Mouse (Mus musculus): ENCODE data around the gene Lrig3. TPM values are rescaled to one million over a fixed set of nuclear protein-coding genes. Genes with fewer than 3 reads are reported as not detected.

Lrig3 gene
- polyA plus RNA-seq, 1 experiment = 1.3 TPM

GRCm38 (mm10) chr10:125937517-125938497 lies 28.2 kb upstream of the Lrig3 start:
- TF ChIP-seq CTCF (IDR thresholded peaks at IDR 0.05; ENCODE audit: control insufficient read depth, insufficient read depth, low read length) (no peak), POLR2A (IDR thresholded peaks at IDR 0.05; ENCODE audit: borderline replicate concordance, control insufficient read depth, low read depth, low read length) (no peak)

GRCm38 (mm10) chr10:125938528-125939402 lies 27.2 kb upstream of the Lrig3 start:
- Histone ChIP-seq H3K27ac (ENCODE audit: control insufficient read depth, insufficient read depth, low read depth, low read length, poor library complexity) (no peak overlapping the region), H3K4me3 (replicated peaks; ENCODE audit: control insufficient read depth, low read depth, low read length) (no peak overlapping the region), H3K4me1 (ENCODE audit: control insufficient read depth, insufficient read depth, low read length) (no peaks in the 10 kb centered on the region)
- no peak for TF ChIP-seq CTCF (IDR thresholded peaks at IDR 0.05; ENCODE audit: control insufficient read depth, insufficient read depth, low read length)
- no peak for TF ChIP-seq POLR2A (IDR thresholded peaks at IDR 0.05; ENCODE audit: borderline replicate concordance, control insufficient read depth, low read depth, low read length)
- WGBS = 80% methylated on average over 12 of the region's 12 CpGs

More at GRCm38 (mm10) chr10:125937517-125938497, 28.2 kb upstream of the Lrig3 start:
- no peak overlapping the region for H3K4me3 ChIP-seq (replicated peaks; ENCODE audit: control insufficient read depth, low read depth, low read length)
- no peaks in the 10 kb centered on the region for H3K4me1 ChIP-seq (ENCODE audit: control insufficient read depth, insufficient read depth, low read length)
- WGBS = 25% methylated on average over 11 of the region's 11 CpGs
- no peak overlapping the region for H3K27ac ChIP-seq (ENCODE audit: control insufficient read depth, insufficient read depth, low read depth, low read length, poor library complexity)

DNA sequence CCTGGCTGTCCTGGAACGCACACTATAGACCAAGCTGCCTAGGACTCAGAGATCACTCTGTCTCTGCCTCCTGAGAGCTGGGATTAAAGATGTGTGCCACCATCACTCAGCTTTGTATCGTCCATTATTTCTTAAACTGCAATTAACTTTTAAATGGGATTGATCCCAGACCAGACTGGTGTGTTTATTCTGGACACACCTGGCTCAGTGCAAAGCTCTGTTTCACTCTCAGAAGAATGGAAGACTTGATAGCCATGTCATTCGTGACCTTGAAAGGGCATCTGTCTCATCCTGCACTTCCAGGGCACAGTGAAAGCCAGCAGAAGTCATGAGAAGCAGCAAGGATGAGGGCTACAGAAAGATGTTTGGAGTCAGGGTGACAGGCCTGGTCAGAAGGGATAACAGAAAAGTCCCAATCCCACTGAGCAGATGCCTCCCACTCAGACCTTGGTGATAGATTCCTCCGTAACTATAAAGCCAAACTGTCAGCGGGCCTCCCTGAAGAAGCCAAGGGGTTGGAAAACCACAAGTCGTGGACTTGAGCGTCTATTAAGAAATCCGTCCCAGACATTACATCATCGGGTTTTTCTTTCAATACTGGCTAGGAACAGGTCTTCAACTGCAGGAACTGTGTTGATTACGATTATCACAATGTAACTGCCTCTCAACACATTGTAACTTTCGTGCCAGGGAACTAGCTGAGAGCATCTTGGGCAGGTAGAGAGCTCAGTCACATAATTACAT lies 25.5 kb upstream of the Lrig3 start:
- no peak overlapping the region for H3K4me3 ChIP-seq (replicated peaks; ENCODE audit: control insufficient read depth, low read depth, low read length)
- no peak overlapping the region for H3K27ac ChIP-seq (ENCODE audit: control insufficient read depth, insufficient read depth, low read depth, low read length, poor library complexity)
- TF ChIP-seq CTCF (IDR thresholded peaks at IDR 0.05; ENCODE audit: control insufficient read depth, insufficient read depth, low read length) = no peak
- 49% methylated on average over 11 of the region's 11 CpGs for WGBS
- H3K4me1 ChIP-seq (ENCODE audit: control insufficient read depth, insufficient read depth, low read length) = no peaks in the 10 kb centered on the region

DNA sequence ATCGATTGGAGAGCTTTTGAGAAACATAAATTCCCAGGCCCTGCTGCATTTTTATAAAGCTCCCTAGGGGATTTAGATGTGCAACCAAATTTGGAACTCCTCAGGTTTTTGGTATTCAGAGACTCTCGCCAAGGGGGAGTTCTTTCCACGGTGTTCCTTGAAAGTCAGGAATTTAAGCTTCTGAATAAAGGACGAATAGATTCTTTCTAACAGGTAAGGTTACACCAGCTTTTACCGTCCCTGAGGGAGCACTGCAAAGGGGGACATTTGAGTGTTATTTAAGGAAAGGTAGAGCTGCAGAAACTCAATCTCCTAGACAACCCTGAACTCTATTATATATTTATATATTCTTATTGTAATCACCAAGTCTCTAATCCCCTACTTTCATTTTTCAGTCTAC lies 22.9 kb upstream of the Lrig3 start:
- WGBS = 78% methylated on average over 5 of the region's 5 CpGs
- H3K4me3 ChIP-seq (replicated peaks; ENCODE audit: control insufficient read depth, low read depth, low read length) = no peak overlapping the region
- TF ChIP-seq CTCF (IDR thresholded peaks at IDR 0.05; ENCODE audit: control insufficient read depth, insufficient read depth, low read length) = no peak
- TF ChIP-seq POLR2A (IDR thresholded peaks at IDR 0.05; ENCODE audit: borderline replicate concordance, control insufficient read depth, low read depth, low read length) = no peak
- H3K4me1 ChIP-seq (ENCODE audit: control insufficient read depth, insufficient read depth, low read length) = no peaks in the 10 kb centered on the region
- H3K27ac ChIP-seq (ENCODE audit: control insufficient read depth, insufficient read depth, low read depth, low read length, poor library complexity) = no peak overlapping the region

- Histone ChIP-seq H3K27ac (ENCODE audit: control insufficient read depth, insufficient read depth, low read depth, low read length, poor library complexity) (no peak overlapping the region), H3K4me3 (replicated peaks; ENCODE audit: control insufficient read depth, low read depth, low read length) (no peak overlapping the region), H3K4me1 (ENCODE audit: control insufficient read depth, insufficient read depth, low read length) (no peaks in the 10 kb centered on the region)
- TF ChIP-seq POLR2A (IDR thresholded peaks at IDR 0.05; ENCODE audit: borderline replicate concordance, control insufficient read depth, low read depth, low read length) (no peak), CTCF (IDR thresholded peaks at IDR 0.05; ENCODE audit: control insufficient read depth, insufficient read depth, low read length) (no peak)
- 84% methylated on average over 11 of the region's 11 CpGs for WGBS
Measured at GRCm38 (mm10) chr10:125944762-125945504, 21.0 kb upstream of the Lrig3 start.

DNA sequence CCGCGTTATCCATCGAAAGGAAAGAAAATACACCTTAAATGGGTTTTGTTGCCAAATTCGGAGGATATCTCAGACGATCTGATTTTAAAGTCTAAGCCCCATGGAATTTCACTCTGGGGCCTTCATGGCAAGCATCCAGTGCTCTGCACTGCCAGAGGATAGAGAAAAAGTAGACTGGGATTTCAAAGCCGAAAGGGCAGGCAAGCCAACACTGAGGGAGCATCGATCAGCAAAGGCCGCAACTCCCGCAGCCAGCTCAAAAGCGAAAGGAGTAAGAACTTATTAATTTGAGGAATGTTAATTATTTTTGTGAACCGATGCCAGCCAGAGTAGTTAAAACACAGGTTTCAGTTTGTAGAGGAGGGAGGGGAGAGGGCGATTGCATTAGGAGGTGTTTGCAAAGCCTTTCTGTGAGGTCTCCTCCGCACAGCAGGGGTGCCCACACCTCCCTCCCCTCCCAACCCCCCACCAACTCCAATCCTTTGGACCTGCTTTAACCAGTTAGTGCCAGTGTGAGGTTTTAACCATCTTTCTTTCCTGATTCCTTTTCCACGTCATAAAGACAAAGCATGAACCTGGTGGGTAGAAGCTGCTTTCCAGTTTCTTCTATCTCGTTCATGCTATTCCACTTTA lies 17.0 kb upstream of the Lrig3 start:
- Histone ChIP-seq H3K4me1 (ENCODE audit: control insufficient read depth, insufficient read depth, low read length) (no peaks in the 10 kb centered on the region), H3K27ac (ENCODE audit: control insufficient read depth, insufficient read depth, low read depth, low read length, poor library complexity) (no peak overlapping the region), H3K4me3 (replicated peaks; ENCODE audit: control insufficient read depth, low read depth, low read length) (no peak overlapping the region)
- WGBS = 68% methylated on average over 15 of the region's 15 CpGs
- TF ChIP-seq POLR2A (IDR thresholded peaks at IDR 0.05; ENCODE audit: borderline replicate concordance, control insufficient read depth, low read depth, low read length) (no peak), CTCF (IDR thresholded peaks at IDR 0.05; ENCODE audit: control insufficient read depth, insufficient read depth, low read length) (no peak)

DNA sequence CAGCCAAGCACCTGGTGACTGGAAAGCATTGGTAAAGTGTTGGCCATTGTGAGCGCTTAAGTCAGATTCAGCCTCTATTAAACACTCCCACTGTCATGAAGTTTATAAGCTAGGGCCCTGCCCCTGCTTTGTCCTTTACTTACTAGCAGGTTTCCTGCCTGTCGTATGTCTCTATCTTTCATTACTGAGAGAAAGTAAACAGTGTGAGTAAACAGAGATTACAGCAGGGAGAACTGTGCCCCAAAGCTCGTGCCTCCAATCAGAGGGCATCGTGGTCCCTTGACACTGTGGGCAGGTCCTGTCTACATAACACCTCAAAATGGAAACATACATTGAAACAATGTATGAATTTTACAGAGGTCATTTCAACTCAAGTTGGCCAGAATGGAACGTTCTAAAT lies 14.3 kb upstream of the Lrig3 start:
- Histone ChIP-seq H3K4me1 (ENCODE audit: control insufficient read depth, insufficient read depth, low read length) (no peaks in the 10 kb centered on the region), H3K27ac (ENCODE audit: control insufficient read depth, insufficient read depth, low read depth, low read length, poor library complexity) (no peak overlapping the region), H3K4me3 (replicated peaks; ENCODE audit: control insufficient read depth, low read depth, low read length) (no peak overlapping the region)
- TF ChIP-seq CTCF (IDR thresholded peaks at IDR 0.05; ENCODE audit: control insufficient read depth, insufficient read depth, low read length) (no peak), POLR2A (IDR thresholded peaks at IDR 0.05; ENCODE audit: borderline replicate concordance, control insufficient read depth, low read depth, low read length) (no peak)
- WGBS = 68% methylated on average over 5 of the region's 5 CpGs
